9 mouse cellular contexts compared by ENCODE assay signal in genomic region chr4:95007759-95008158, GRCm38 (mm10). TPM values are rescaled to one million over a fixed set of nuclear protein-coding genes. Genes with fewer than 3 reads are reported as not detected.
A peak's percentile ranks its signal among the peaks of the same experiment; 100 is the strongest.
DNase-seq lines count a peak whose midpoint lies in the region; ATAC-seq and TF ChIP-seq lines count a peak whose summit lies in the region.
"Had no signal": no experiment of that assay in that cellular context is flagged by ENCODE, and none has a peak within 500 bp of the region (broad histone marks: within the 10 kb centered on the region; RNA-seq: fewer than 3 reads in every experiment).

No protein-coding gene starts in this region.

- no peak for ATAC-seq in kidney, embryonic 16.5 days (ENCODE audit: low FRiP score, low TSS enrichment)
- peak; percentile 38 for ATAC-seq in forebrain, embryonic 16.5 days
- peak; percentile 59 for ATAC-seq in midbrain, embryonic 16.5 days
- ATAC-seq: liver, embryonic 12.5 days had no signal

- no peaks in the 10 kb centered on the region for H3K9me3 ChIP-seq in kidney, embryonic 16.5 days (ENCODE audit: low read length)
- peaks cover 2% of the 10 kb centered on the region; the same call in 1 of the 2 replicates for H3K9me3 ChIP-seq in forebrain, embryonic 16.5 days (ENCODE audit: control insufficient read depth, low read length)
- H3K9me3 ChIP-seq in midbrain, embryonic 16.5 days (replicated peaks; ENCODE audit: control insufficient read depth, low read length, poor library complexity, severe bottlenecking), result no peaks in the 10 kb centered on the region
- H3K9me3 ChIP-seq: liver, embryonic 12.5 days had no signal

- H3K27me3 ChIP-seq in kidney, embryonic 16.5 days (ENCODE audit: insufficient read depth, low read length), result no peaks in the 10 kb centered on the region
- H3K27me3 ChIP-seq in kidney, adult 2 months (replicated peaks; ENCODE audit: control insufficient read depth, insufficient read depth, low read length), result no peaks in the 10 kb centered on the region
- H3K27me3 ChIP-seq in forebrain, embryonic 16.5 days (replicated peaks; ENCODE audit: control insufficient read depth, insufficient read depth, low read length), result no peaks in the 10 kb centered on the region
- no peaks in the 10 kb centered on the region for H3K27me3 ChIP-seq in midbrain, embryonic 16.5 days (ENCODE audit: control insufficient read depth, insufficient read depth, low read depth, low read length)
- H3K27me3 ChIP-seq: liver, embryonic 12.5 days had no signal

- TF ChIP-seq POLR2A in kidney, adult 2 months (IDR thresholded peaks at IDR 0.05; ENCODE audit: low read depth, low read length), result no peak

- DNase-seq in adrenal gland, adult (ENCODE audit: inconsistent age in 2 of 2, low spot score in 1 of 2), result peak; percentile 28 to 78
- DNase-seq in adrenal gland, postnatal 10 days, result no peak
- no peak for DNase-seq in kidney, adult 2 months
- no peak for DNase-seq in right cerebral cortex, adult 2 months (ENCODE audit: low spot score in 2 of 2)
- no peak for DNase-seq in urinary bladder, postnatal 36 days (ENCODE audit: low spot score in 2 of 2)

- no peaks in the 10 kb centered on the region for H3K36me3 ChIP-seq in kidney, embryonic 16.5 days (ENCODE audit: insufficient read depth, low read length)
- H3K36me3 ChIP-seq in kidney, adult 2 months (ENCODE audit: control insufficient read depth, insufficient read depth, low read length), result no peaks in the 10 kb centered on the region
- H3K36me3 ChIP-seq in forebrain, embryonic 16.5 days (ENCODE audit: control insufficient read depth, insufficient read depth), result no peaks in the 10 kb centered on the region
- no peaks in the 10 kb centered on the region for H3K36me3 ChIP-seq in midbrain, embryonic 16.5 days (ENCODE audit: control insufficient read depth, insufficient read depth, low read length)
- H3K36me3 ChIP-seq: liver, embryonic 12.5 days had no signal

- H3K4me2 ChIP-seq in kidney, embryonic 16.5 days (replicated peaks; ENCODE audit: low read depth, low read length), result peak overlapping the region; percentile 24; the same call in 1 of the 2 replicates
- H3K4me2 ChIP-seq in forebrain, embryonic 16.5 days (ENCODE audit: low read length), result no peak overlapping the region
- no peak overlapping the region for H3K4me2 ChIP-seq in midbrain, embryonic 16.5 days (ENCODE audit: low read length)
- H3K4me2 ChIP-seq: liver, embryonic 12.5 days had no signal

- H3K4me1 ChIP-seq in kidney, embryonic 16.5 days (ENCODE audit: insufficient read depth, low read length), result no peaks in the 10 kb centered on the region
- no peaks in the 10 kb centered on the region for H3K4me1 ChIP-seq in kidney, adult 2 months (ENCODE audit: control insufficient read depth, insufficient read depth, low read length)
- H3K4me1 ChIP-seq in forebrain, embryonic 16.5 days (replicated peaks; ENCODE audit: control insufficient read depth, insufficient read depth, low read length), result peaks cover 5% of the 10 kb centered on the region
- no peaks in the 10 kb centered on the region for H3K4me1 ChIP-seq in midbrain, embryonic 16.5 days (ENCODE audit: control insufficient read depth, insufficient read depth, low read length)
- H3K4me1 ChIP-seq: liver, embryonic 12.5 days had no signal

- H3K9ac ChIP-seq in kidney, embryonic 16.5 days (replicated peaks; ENCODE audit: low read length), result no peak overlapping the region
- H3K9ac ChIP-seq in forebrain, embryonic 16.5 days (replicated peaks; ENCODE audit: low read depth, low read length), result no peak overlapping the region
- H3K9ac ChIP-seq in midbrain, embryonic 16.5 days (ENCODE audit: low read depth, low read length), result no peak overlapping the region
- H3K9ac ChIP-seq: liver, embryonic 12.5 days had no signal

- WGBS in kidney, embryonic 16.5 days, result 37% methylated on average over 8 of the region's 8 CpGs
- WGBS in kidney, adult 2 months, result 51% methylated on average over 8 of the region's 8 CpGs
- WGBS in forebrain, embryonic 16.5 days, result 32% methylated on average over 8 of the region's 8 CpGs
- 65% methylated on average over 8 of the region's 8 CpGs for WGBS in midbrain, embryonic 16.5 days

- H3K4me3 ChIP-seq in kidney, embryonic 16.5 days (ENCODE audit: low read length), result no peak overlapping the region
- H3K4me3 ChIP-seq in kidney, adult 2 months (ENCODE audit: insufficient read depth, low read depth, low read length), result no peak overlapping the region
- H3K4me3 ChIP-seq in forebrain, embryonic 16.5 days (replicated peaks; ENCODE audit: low read length), result no peak overlapping the region
- no peak overlapping the region for H3K4me3 ChIP-seq in midbrain, embryonic 16.5 days (ENCODE audit: low read depth, low read length)
- H3K4me3 ChIP-seq: liver, embryonic 12.5 days had no signal

- no peak overlapping the region for H3K27ac ChIP-seq in kidney, embryonic 16.5 days (ENCODE audit: low read length)
- H3K27ac ChIP-seq in kidney, adult 2 months (ENCODE audit: insufficient read depth, low read depth, low read length), result no peak overlapping the region
- no peak overlapping the region for H3K27ac ChIP-seq in forebrain, embryonic 16.5 days (ENCODE audit: low read length)
- no peak overlapping the region for H3K27ac ChIP-seq in midbrain, embryonic 16.5 days (ENCODE audit: low read length)
- H3K27ac ChIP-seq: liver, embryonic 12.5 days had no signal

- TF ChIP-seq CTCF in kidney, adult 2 months (conservative IDR thresholded peaks at IDR 0.05; ENCODE audit: insufficient read depth, insufficient read length, low read depth, low read length), result no peak

RNA-seq across cellular contexts. Expression of gene Mysm1, which starts 28.9 kb away (rescaled TPM):
- 10 to 100 TPM; 21.0 to 24.5 TPM for total RNA-seq in adrenal gland, postnatal 10 days (2021)
- 25.2 and 29.8 TPM in 2 replicates for polyA plus RNA-seq in kidney, embryonic 16.5 days (2015; fragmentation: Nextera tagmentation; extraction: Ambion mirVana)
- polyA plus RNA-seq in kidney, adult 2 months (2012; rRNA removed), result 3.4 and 4.4 TPM in 2 replicates
- polyA plus RNA-seq in forebrain, embryonic 16.5 days (2015; fragmentation: Nextera tagmentation; extraction: Ambion mirVana), result 28.2 and 31.9 TPM in 2 replicates
- 23.6 and 28.3 TPM in 2 replicates for polyA plus RNA-seq in midbrain, embryonic 16.5 days (2015; fragmentation: Nextera tagmentation; extraction: Ambion mirVana)

RNA-seq across cellular contexts. Expression of gene Jun, which starts 44.3 kb away (rescaled TPM):
- 10 to 100 TPM; 48.6 to 76.8 TPM for total RNA-seq in adrenal gland, postnatal 10 days (2021)
- 71.9 and 73.0 TPM in 2 replicates for polyA plus RNA-seq in kidney, embryonic 16.5 days (2015; fragmentation: Nextera tagmentation; extraction: Ambion mirVana)
- 16.9 and 18.9 TPM in 2 replicates for polyA plus RNA-seq in kidney, adult 2 months (2012; rRNA removed)
- 72.2 and 80.1 TPM in 2 replicates for polyA plus RNA-seq in forebrain, embryonic 16.5 days (2015; fragmentation: Nextera tagmentation; extraction: Ambion mirVana)
- 49.3 and 54.0 TPM in 2 replicates for polyA plus RNA-seq in midbrain, embryonic 16.5 days (2015; fragmentation: Nextera tagmentation; extraction: Ambion mirVana)

Comparison
In these comparisons a context has a peak if more than half of its experiments do, and no peak if none do; other contexts are left out.
1. DNase-seq: peak in adrenal gland, adult (2 of 2); none in adrenal gland, postnatal 10 days (single experiment), kidney, adult 2 months (single experiment), right cerebral cortex, adult 2 months (0 of 2) and urinary bladder, postnatal 36 days (0 of 2).